Mouse (Mus musculus): ENCODE measurements around the gene Fbxl15. TPM values are rescaled to one million over a fixed set of nuclear protein-coding genes. Genes with fewer than 3 reads are reported as not detected.

The Fbxl15 gene
- total RNA-seq (2021): 1 to 10 TPM; 2.7 to 2.9 TPM
- long read RNA-seq, experiment 1, partial matches to known transcripts: 0 of 5 reads
- long read RNA-seq, experiment 1, other reads (novel, unspliced or antisense): 1 of 5 reads
- long read RNA-seq, experiment 2, transcript Fbxl15-201 (4 exons, 1,348 nt): major isoform, 9 of 10 reads
- long read RNA-seq, experiment 2, partial matches to known transcripts: 1 of 10 reads
- long read RNA-seq, experiment 2, other reads (novel, unspliced or antisense): 0 of 10 reads

GRCm38 (mm10) chr19:46328081-46329030, at the start of gene Fbxl15:
Fbxl15 (plus strand) TSS chr19:46328184.
- DNase-seq: peak; percentile 91 to 95
- intact Hi-C loops (cut with DNase I): no loop called here

GRCm38 (mm10) chr19:46282081-46282849, 45.7 kb upstream of the Fbxl15 start:
- DNase-seq: no peak
- intact Hi-C loops (cut with DNase I): no loop called here

- no peak for DNase-seq
- intact Hi-C loops (cut with DNase I): no loop called here
Observed at GRCm38 (mm10) chr19:46284686-46285085, 43.3 kb upstream of the Fbxl15 start.

GRCm38 (mm10) chr19:46285631-46286030, 42.4 kb upstream of the Fbxl15 start:
- intact Hi-C loops (cut with DNase I): no loop called here
- DNase-seq: no peak

- intact Hi-C loops (cut with DNase I): no loop called here
- no peak for DNase-seq
Observed at GRCm38 (mm10) chr19:46286047-46286446, 41.9 kb upstream of the Fbxl15 start.

- no peak for DNase-seq
- intact Hi-C loops (cut with DNase I): no loop called here
Observed at GRCm38 (mm10) chr19:46286926-46287325, 41.1 kb upstream of the Fbxl15 start.

GRCm38 (mm10) chr19:46287566-46287965, 40.4 kb upstream of the Fbxl15 start:
- DNase-seq: no peak
- intact Hi-C loops (cut with DNase I): no loop called here

GRCm38 (mm10) chr19:46290535-46291105, 37.4 kb upstream of the Fbxl15 start:
- intact Hi-C loops (cut with DNase I): no loop called here
- DNase-seq: no peak

GRCm38 (mm10) chr19:46296938-46297337, 31.0 kb upstream of the Fbxl15 start:
- no peak for DNase-seq
- intact Hi-C loops (cut with DNase I): no loop called here

- DNase-seq: no peak
- intact Hi-C loops (cut with DNase I): no loop called here
Observed at GRCm38 (mm10) chr19:46300294-46301045, 27.5 kb upstream of the Fbxl15 start.

- intact Hi-C loops (cut with DNase I): no loop called here
- DNase-seq: no peak
Observed at GRCm38 (mm10) chr19:46302551-46302950, 25.4 kb upstream of the Fbxl15 start.

GRCm38 (mm10) chr19:46303251-46304215, 24.5 kb upstream of the Fbxl15 start:
- intact Hi-C loops (cut with DNase I): no loop called here
- DNase-seq: no peak

GRCm38 (mm10) chr19:46304216-46304841, 23.7 kb upstream of the Fbxl15 start, which contains the start of gene Nfkb2:
Nfkb2 (plus strand) TSS chr19:46304320.
- intact Hi-C loops (cut with DNase I): no loop called here
- peak; percentile 91 for DNase-seq

- no peak for DNase-seq
- intact Hi-C loops (cut with DNase I): loop anchor here (5.0 kb wide), 1 partner anchor 218 kb away; no protein-coding TSS in a partner anchor
Observed at GRCm38 (mm10) chr19:46304908-46305333, 23.1 kb upstream of the Fbxl15 start.

- intact Hi-C loops (cut with DNase I): loop anchor here (5.0 kb wide), 1 partner anchor 218 kb away; no protein-coding TSS in a partner anchor
Observed at GRCm38 (mm10) chr19:46305432-46306267, 22.3 kb upstream of the Fbxl15 start.

GRCm38 (mm10) chr19:46306268-46306610, 21.7 kb upstream of the Fbxl15 start:
- no peak for DNase-seq
- intact Hi-C loops (cut with DNase I): loop anchor here (5.0 kb wide), 1 partner anchor 219 kb away; no protein-coding TSS in a partner anchor

More at GRCm38 (mm10) chr19:46305432-46306267, 22.3 kb upstream of the Fbxl15 start:
- peak; percentile 84 to 85 for DNase-seq

- intact Hi-C loops (cut with DNase I): loop anchor here (5.0 kb wide), 1 partner anchor 220 kb away; no protein-coding TSS in a partner anchor
- no peak for DNase-seq
Observed at GRCm38 (mm10) chr19:46306751-46307289, 21.2 kb upstream of the Fbxl15 start.
